Mouse (Mus musculus): Measurements from ENCODE around the gene Hjurp.

DNA sequence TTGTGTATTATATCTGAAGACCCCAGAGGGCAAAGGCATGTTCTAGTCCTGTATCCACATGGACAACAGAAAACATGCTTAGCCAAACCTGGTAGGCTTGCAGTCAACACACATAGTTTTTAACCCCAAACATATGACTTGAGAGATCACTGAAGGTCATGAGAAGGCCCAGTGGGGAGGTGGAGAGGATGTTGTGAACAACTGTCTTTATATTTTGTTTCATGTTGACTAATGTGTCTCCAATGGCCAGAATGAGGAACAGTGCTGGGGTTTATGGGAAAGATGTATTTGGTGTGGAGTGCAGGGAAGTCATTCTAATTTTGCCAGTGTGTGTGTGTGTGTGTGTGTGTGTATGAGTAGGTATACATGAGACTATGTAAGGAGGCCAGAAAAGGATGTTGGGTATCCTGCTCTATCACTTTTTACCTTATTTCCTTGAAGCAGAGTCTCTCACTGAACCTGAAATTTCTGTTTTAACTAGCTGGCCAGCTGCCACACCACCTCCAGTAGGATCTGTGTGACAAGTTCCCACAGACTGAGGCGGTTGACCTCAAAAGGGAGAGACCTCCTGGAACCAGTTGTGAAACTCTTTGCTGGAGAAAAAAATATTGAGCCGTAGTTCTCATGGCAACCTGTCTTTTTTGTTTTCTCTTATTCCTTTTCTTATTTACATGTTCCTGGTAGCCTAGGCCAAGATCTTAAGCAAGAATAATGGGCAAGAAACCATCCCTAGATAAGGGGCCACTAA is 53.2 kb downstream of the Hjurp start:
- TF ChIP-seq POLR2A (IDR thresholded peaks at IDR 0.05; ENCODE audit: insufficient read depth, low read length) = no peak
- no peak for TF ChIP-seq CTCF (IDR thresholded peaks at IDR 0.05; ENCODE audit: low read depth, low read length)

All from ES-Bruce4 (cell line).